Mouse (Mus musculus): Measurements from ENCODE around the gene Raet1e. TPM values are rescaled to one million over a fixed set of nuclear protein-coding genes. Genes with fewer than 3 reads are reported as not detected.
"Not testable (repeated sequence)": the region's sequence is repeated elsewhere in the genome, so short reads cannot be mapped to it uniquely, and the experiment has no call there.

Raet1e gene
- total RNA-seq (2014; rRNA removed) = 4.6 and 6.5 TPM in 2 replicates
- 2.4 and 4.5 TPM in 2 replicates for polyA plus RNA-seq (2012; rRNA removed)

DNA sequence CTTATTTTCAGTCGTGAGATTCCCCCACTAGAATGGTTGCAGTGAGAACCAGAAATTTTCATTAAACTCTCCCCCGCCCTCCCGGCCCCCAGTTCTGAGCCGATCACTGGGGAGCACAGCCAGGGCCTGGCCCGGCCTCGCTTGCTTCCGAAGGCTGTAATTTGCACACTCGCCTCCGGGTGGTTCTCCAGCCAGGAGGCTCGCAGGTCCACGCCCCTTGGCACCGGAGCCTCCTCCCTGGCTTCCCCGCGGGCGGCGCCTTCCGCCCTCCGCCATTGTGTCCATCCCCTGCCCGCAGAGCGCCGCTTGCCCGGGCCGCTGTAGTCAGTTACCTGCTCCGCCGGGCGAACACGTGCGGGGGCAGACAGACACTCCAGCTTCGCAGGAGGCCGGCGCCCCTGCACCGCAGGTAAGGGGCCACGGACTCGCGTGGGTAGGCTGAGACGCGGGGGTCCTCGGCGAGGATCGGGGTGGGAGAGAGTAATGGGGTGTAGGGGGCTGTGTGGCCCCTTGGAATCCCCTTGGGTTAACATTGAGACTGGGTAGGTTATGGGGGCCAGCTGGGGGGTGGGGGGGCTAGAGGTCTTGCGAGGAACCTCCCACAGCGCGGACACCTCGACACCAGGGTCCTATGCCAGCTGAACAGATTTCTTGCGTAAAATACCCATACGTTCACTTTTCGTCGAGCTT is at the start of gene Raet1e, which contains the start of gene H60b:
Gene Raet1e, plus strand, starts transcription at position 260 of the 690 bp plus-strand sequence.
Gene H60b, plus strand, starts transcription at position 277 of the 690 bp plus-strand sequence.
- H3K27me3 ChIP-seq (ENCODE audit: control insufficient read depth, insufficient read depth, low read length) = peaks cover 11% of the 10 kb centered on the region
- WGBS = 2% methylated on average over 48 of the region's 48 CpGs
- peak; percentile 68 for DNase-seq (ENCODE audit: extremely low read depth, low read depth, low spot score)
- H3K9ac ChIP-seq (ENCODE audit: low read depth, low read length); H3K36me3 ChIP-seq (ENCODE audit: control insufficient read depth, insufficient read depth, low read length); H3K4me1 ChIP-seq (ENCODE audit: control insufficient read depth, insufficient read depth, low read length); H3K79me2 ChIP-seq (ENCODE audit: control insufficient read depth, insufficient read depth, low read length); H3K27ac ChIP-seq (replicated peaks; ENCODE audit: insufficient read depth, low read depth, low read length): not testable (repeated sequence)
- TF ChIP-seq CTCF (IDR thresholded peaks at IDR 0.05; ENCODE audit: low read depth, low read length) = peak; percentile 56
- peak within 1 kb of the TSS; percentile 55; the same call in 1 of the 2 replicates for H3K4me3 ChIP-seq (ENCODE audit: insufficient read depth, low read depth, low read length)

DNA sequence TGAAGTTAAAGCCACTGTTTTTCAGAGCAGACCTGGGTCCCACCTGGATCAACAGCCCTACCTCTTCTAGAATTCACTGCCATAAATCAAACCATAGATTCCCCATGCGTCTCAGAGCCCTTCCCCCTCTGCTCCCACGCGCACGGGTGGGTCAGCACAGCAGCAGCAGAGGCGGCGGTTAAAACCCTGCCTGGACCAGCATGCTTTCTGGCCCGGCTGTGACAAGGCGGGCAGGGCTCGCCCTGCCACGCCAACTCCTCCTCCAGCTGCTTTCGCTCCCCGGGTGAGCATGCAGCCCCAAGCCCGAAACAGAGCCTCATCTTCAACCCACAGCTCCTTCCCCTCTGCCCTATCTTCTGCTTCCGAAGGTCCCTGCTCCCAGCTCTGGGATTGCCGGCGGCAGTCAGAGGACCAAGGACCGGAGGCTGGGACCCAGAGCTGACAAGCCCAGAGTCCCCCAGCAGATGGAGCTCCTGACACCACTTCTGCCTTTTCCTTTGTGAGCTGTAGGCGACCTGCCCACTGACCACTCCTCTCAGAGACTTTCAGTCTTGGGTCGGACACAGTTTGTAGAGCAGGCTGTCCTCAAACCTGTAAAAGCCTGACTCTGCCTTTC is 17.6 kb upstream of the Raet1e start:
- Histone ChIP-seq H3K9ac (ENCODE audit: low read depth, low read length) (no peak overlapping the region), H3K27me3 (ENCODE audit: control insufficient read depth, insufficient read depth, low read length) (no peaks in the 10 kb centered on the region), H3K36me3 (ENCODE audit: control insufficient read depth, insufficient read depth, low read length) (no peaks in the 10 kb centered on the region), H3K79me2 (ENCODE audit: control insufficient read depth, insufficient read depth, low read length) (no peaks in the 10 kb centered on the region), H3K27ac (replicated peaks; ENCODE audit: insufficient read depth, low read depth, low read length) (no peak overlapping the region), H3K4me1 (ENCODE audit: control insufficient read depth, insufficient read depth, low read length) (peaks cover 2% of the 10 kb centered on the region; the same call in 1 of the 2 replicates), H3K4me3 (ENCODE audit: insufficient read depth, low read depth, low read length) (peak overlapping the region; percentile 2; the same call in 1 of the 2 replicates)
- TF ChIP-seq CTCF (IDR thresholded peaks at IDR 0.05; ENCODE audit: low read depth, low read length) (peak; percentile 82), POLR2A (IDR thresholded peaks at IDR 0.05; ENCODE audit: extremely low read depth, insufficient read depth, low read length) (no peak)
- WGBS = 4% methylated on average over 19 of the region's 19 CpGs
- peak; percentile 47 for DNase-seq (ENCODE audit: extremely low read depth, low read depth, low spot score)

DNA sequence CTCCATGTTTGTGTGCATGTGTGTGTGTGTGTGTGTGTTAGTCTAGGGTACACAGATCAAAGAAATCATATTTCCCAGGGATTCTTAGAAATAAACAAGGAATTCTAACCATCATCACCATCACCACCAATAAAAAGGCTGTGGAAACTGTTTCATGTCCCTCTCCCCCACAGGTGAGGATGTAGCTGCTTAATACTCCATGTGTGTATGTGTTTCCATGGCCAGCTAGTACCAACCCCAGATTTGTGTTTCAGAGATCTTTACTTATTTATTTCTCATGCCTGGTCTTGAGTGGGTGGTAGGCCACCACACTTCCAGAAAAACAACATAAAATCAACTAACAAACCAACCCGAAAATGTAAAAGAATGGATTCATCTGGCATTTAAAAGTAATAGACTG is 16.2 kb upstream of the Raet1e start:
- peak; percentile 63 for DNase-seq (ENCODE audit: extremely low read depth, low read depth, low spot score)
- not testable (repeated sequence) for H3K27ac ChIP-seq (replicated peaks; ENCODE audit: insufficient read depth, low read depth, low read length); H3K36me3 ChIP-seq (ENCODE audit: control insufficient read depth, insufficient read depth, low read length); H3K4me1 ChIP-seq (ENCODE audit: control insufficient read depth, insufficient read depth, low read length); H3K79me2 ChIP-seq (ENCODE audit: control insufficient read depth, insufficient read depth, low read length); H3K4me3 ChIP-seq (ENCODE audit: insufficient read depth, low read depth, low read length); H3K27me3 ChIP-seq (ENCODE audit: control insufficient read depth, insufficient read depth, low read length); H3K9ac ChIP-seq (ENCODE audit: low read depth, low read length)
- WGBS = 84% methylated on average over 1 of the region's 1 CpGs

DNA sequence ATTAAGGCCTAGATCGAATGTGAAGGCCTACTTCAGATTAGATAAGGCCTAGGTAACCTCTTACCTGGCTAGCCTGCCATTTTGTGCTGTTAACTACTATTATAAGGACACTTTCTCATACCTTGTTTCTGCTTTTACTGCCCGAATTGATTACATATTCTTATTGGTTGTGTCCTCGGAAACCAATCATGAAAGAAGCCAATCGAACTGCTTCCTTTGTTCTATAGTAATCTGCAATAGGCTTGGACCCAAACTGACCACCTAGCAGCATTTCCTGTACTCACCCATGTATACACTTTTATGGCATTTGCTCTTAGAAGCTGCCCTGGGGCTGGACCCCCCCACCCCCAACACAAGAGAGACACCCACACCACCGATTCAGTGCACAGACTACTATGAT is 15.4 kb upstream of the Raet1e start:
- Histone ChIP-seq H3K27ac (replicated peaks; ENCODE audit: insufficient read depth, low read depth, low read length) (no peak overlapping the region), H3K27me3 (ENCODE audit: control insufficient read depth, insufficient read depth, low read length) (no peaks in the 10 kb centered on the region), H3K9ac (ENCODE audit: low read depth, low read length) (no peak overlapping the region), H3K79me2 (ENCODE audit: control insufficient read depth, insufficient read depth, low read length) (no peaks in the 10 kb centered on the region), H3K4me1 (ENCODE audit: control insufficient read depth, insufficient read depth, low read length) (peaks cover 2% of the 10 kb centered on the region; the same call in 1 of the 2 replicates), H3K36me3 (ENCODE audit: control insufficient read depth, insufficient read depth, low read length) (no peaks in the 10 kb centered on the region), H3K4me3 (ENCODE audit: insufficient read depth, low read depth, low read length) (no peak overlapping the region)
- TF ChIP-seq CTCF (IDR thresholded peaks at IDR 0.05; ENCODE audit: low read depth, low read length) (no peak), POLR2A (IDR thresholded peaks at IDR 0.05; ENCODE audit: extremely low read depth, insufficient read depth, low read length) (no peak)
- WGBS = 75% methylated on average over 5 of the region's 5 CpGs
- DNase-seq (ENCODE audit: extremely low read depth, low read depth, low spot score) = no peak

DNA sequence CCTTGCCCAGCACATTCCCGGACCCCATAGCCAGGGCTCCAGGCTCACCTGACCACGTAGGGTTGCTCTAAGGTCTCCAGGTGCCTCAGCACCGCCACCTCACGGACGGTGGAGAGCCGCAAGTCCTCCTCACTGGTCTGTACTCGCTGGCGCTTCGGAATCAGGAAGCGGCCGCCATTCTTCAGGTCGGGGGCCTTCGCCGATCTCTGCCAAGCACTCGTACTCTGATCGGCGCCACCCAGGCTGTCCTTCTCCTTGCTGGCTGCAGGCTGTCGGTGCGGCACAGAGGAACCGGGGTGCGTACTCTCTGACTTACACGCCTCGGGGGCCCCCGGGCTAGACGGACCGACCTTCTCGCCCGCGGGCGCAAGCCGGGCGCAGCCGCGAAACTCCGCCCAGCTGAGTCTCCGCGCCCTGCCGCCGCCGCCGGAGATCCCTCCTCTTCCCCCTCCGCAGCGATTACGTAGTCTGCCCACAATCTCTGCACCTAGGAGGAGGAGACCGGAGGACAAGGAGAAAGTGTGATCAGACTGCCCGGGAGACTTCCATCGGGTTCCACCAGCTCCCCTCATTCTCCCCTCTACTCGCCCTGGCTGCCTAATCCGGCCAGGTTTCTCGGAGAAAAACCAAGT is 9.8 kb upstream of the Raet1e start:
- Histone ChIP-seq H3K9ac (ENCODE audit: low read depth, low read length) (peak overlapping the region; percentile 91), H3K79me2 (ENCODE audit: control insufficient read depth, insufficient read depth, low read length) (no peaks in the 10 kb centered on the region), H3K27ac (replicated peaks; ENCODE audit: insufficient read depth, low read depth, low read length) (peak overlapping the region; percentile 87), H3K27me3 (ENCODE audit: control insufficient read depth, insufficient read depth, low read length) (peaks cover 20% of the 10 kb centered on the region), H3K4me3 (ENCODE audit: insufficient read depth, low read depth, low read length) (peak overlapping the region; percentile 84), H3K4me1 (ENCODE audit: control insufficient read depth, insufficient read depth, low read length) (peaks cover 9% of the 10 kb centered on the region; the same call in 1 of the 2 replicates), H3K36me3 (ENCODE audit: control insufficient read depth, insufficient read depth, low read length) (no peaks in the 10 kb centered on the region)
- under 1% methylated on average over 50 of the region's 50 CpGs for WGBS
- DNase-seq (ENCODE audit: extremely low read depth, low read depth, low spot score) = peak; percentile 76
- TF ChIP-seq POLR2A (IDR thresholded peaks at IDR 0.05; ENCODE audit: extremely low read depth, insufficient read depth, low read length) (peak; percentile 58; the same call in 1 of the 2 replicates), CTCF (IDR thresholded peaks at IDR 0.05; ENCODE audit: low read depth, low read length) (peak; percentile 76)

Measured in liver, adult 2 months (tissue).